Mouse (Mus musculus) heart, embryonic 11.5 days (tissue): ENCODE data around the gene Ccdc24. TPM values are rescaled to one million over a fixed set of nuclear protein-coding genes. Genes with fewer than 3 reads are reported as not detected.

Experiments
- ATAC-seq: fragments of 200-750 bp; cut with Nextera tagmentation; replicated peaks from 2 replicates; pipeline ENCODE4 v1.8.0; 2017; ENCODE audit warnings: moderate library complexity; ENCODE audit not compliant: insufficient number of reproducible peaks, low FRiP score, low TSS enrichment
- H3K27ac ChIP-seq: fragments of 300-500 bp; sonication (generic); 2 replicates; pipeline ENCODE4 v1.5.1; 2014; ENCODE audit warnings: mild to moderate bottlenecking, low read depth, low read length
- H3K27me3 ChIP-seq: fragments of 300-500 bp; sonication (generic); 2 replicates; pipeline ENCODE4 v1.6.1; 2014; ENCODE audit warnings: mild to moderate bottlenecking, low read length, mixed read lengths; ENCODE audit not compliant: control insufficient read depth, insufficient read depth
- H3K36me3 ChIP-seq: fragments of 300-500 bp; sonication (generic); 2 replicates; pipeline ENCODE4 v1.6.1; 2014; ENCODE audit warnings: mild to moderate bottlenecking, low read length, moderate library complexity, mixed read lengths; ENCODE audit not compliant: control insufficient read depth, insufficient read depth
- H3K4me1 ChIP-seq: fragments of 300-500 bp; sonication (generic); 2 replicates; pipeline ENCODE4 v1.6.1; 2014; ENCODE audit warnings: low read length; ENCODE audit not compliant: control insufficient read depth, insufficient read depth
- H3K4me2 ChIP-seq: fragments of 300-500 bp; sonication (generic); 2 replicates; pipeline ENCODE4 v1.6.1; 2014; ENCODE audit warnings: mild to moderate bottlenecking, moderate library complexity
- H3K4me3 ChIP-seq: fragments of 300-500 bp; sonication (generic); 2 replicates; pipeline ENCODE4 v1.5.1; 2014; ENCODE audit warnings: low read depth, low read length
- H3K9ac ChIP-seq: fragments of 300-500 bp; sonication (generic); 2 replicates; pipeline ENCODE4 v1.6.1; 2014; ENCODE audit warnings: mild to moderate bottlenecking, low read depth, low read length, moderate library complexity
- H3K9me3 ChIP-seq: fragments of 300-500 bp; sonication (generic); replicated peaks from 2 replicates; pipeline ENCODE4 v1.6.1; 2016; ENCODE audit warnings: low read length; ENCODE audit not compliant: control insufficient read depth
- WGBS: fragments of 180-500 bp; shearing (Covaris S2); extraction: QIAGEN DNeasy Blood & Tissue Kit; methylation state at CpG from one replicate; pipeline ENCODE4 v1.1.7; 2014; ENCODE audit not compliant: insufficient replicate concordance; 5-methylcytosine and 5-hydroxymethylcytosine counted together
- polyA plus RNA-seq: library from polyadenylated mRNA; unstranded; fragments of >200 nt; fragmentation: Nextera tagmentation; extraction: Ambion mirVana; gene quantifications from 2 replicates; pipeline ENCODE4 v1.2.1, GENCODE M21; 2014

The Ccdc24 gene
- polyA plus RNA-seq, 1 experiment from 2014 or later, result 0.56 TPM

DNA sequence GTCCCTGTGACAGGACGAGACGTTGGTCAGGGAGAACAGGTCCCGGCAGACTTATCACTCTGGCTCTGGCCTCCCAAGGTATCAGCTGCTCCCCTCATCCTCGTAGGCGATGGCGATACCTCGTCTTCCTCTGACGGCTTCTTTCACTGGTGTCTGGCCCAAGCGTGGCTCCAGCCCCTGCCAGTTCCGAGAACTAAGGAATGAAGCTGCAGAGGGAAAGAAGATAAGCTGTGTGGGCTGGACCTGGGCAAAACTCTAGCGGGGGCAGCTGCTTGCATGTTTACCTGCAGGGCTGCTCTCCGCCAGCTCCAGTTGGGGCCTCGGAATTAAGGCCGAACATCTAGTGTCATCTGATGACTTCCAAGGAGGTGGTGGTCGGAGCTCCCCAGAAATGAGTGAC lies 17.1 kb upstream of the Ccdc24 start:
- Histone ChIP-seq H3K36me3 (peaks cover 13% of the 10 kb centered on the region), H3K27me3 (no peaks in the 10 kb centered on the region), H3K4me2 (no peak overlapping the region), H3K9ac (no peak overlapping the region), H3K27ac (no peak overlapping the region), H3K4me1 (peaks cover 9% of the 10 kb centered on the region), H3K4me3 (no peak overlapping the region), H3K9me3 (no peaks in the 10 kb centered on the region)
- no peak for ATAC-seq
- WGBS, result 85% methylated on average over 15 of the region's 15 CpGs

- Histone ChIP-seq H3K36me3 (peaks cover 11% of the 10 kb centered on the region), H3K9ac (no peak overlapping the region), H3K4me1 (peaks cover 16% of the 10 kb centered on the region), H3K27ac (no peak overlapping the region), H3K4me2 (peak overlapping the region; percentile 76), H3K4me3 (0 out of 2 replicates have a peak overlapping the region, but pooled peaks have one; percentile 99), H3K9me3 (no peaks in the 10 kb centered on the region), H3K27me3 (no peaks in the 10 kb centered on the region)
- ATAC-seq, result no peak
- WGBS, result 65% methylated on average over 2 of the region's 2 CpGs
Observed at GRCm38 (mm10) chr4:117887920-117888319, 15.6 kb upstream of the Ccdc24 start.

- 0 out of 2 replicates have a peak within 1 kb of the TSS, but pooled peaks have one; percentile 18 for H3K27ac ChIP-seq
- WGBS, result under 1% methylated on average over 37 of the region's 37 CpGs
- peak; percentile 90 for ATAC-seq
Observed at GRCm38 (mm10) chr4:117887133-117887532, 14.8 kb upstream of the Ccdc24 start, which contains the start of gene Atp6v0b. TSS of gene Atp6v0b (minus strand) at chr4:117887333.

DNA sequence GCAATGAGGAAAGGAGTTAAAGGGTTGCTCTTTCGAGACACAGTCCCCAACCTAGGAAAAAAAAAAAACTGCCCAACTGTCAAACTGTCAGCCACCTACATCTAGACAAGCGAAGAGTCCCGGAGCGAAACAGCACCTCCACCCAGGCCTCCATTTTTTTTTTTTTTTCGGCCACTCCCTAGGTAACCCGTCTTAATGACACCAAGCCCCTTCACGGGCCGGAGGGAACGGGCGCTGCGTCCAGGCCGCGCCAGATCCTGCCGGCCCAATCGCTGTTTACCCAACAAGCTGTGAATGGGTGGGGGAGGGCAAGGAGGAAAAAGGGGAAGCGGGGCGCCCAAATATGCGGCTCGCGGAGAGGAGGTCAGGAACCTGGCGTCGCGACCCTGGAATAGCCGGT lies 14.3 kb upstream of the Ccdc24 start:
- H3K36me3 ChIP-seq, result peaks cover 11% of the 10 kb centered on the region
- H3K27me3 ChIP-seq, result no peaks in the 10 kb centered on the region
- 0 out of 2 replicates have a peak overlapping the region, but pooled peaks have one; percentile 18 for H3K27ac ChIP-seq
- WGBS, result 3% methylated on average over 24 of the region's 24 CpGs
- 0 out of 2 replicates have a peak, but pooled peaks have one; percentile 4 for ATAC-seq
- peak overlapping the region; percentile 99 for H3K4me3 ChIP-seq
- H3K9me3 ChIP-seq, result no peaks in the 10 kb centered on the region
- H3K9ac ChIP-seq, result peak overlapping the region; percentile 90
- peak overlapping the region; percentile 76 for H3K4me2 ChIP-seq
- H3K4me1 ChIP-seq, result peaks cover 16% of the 10 kb centered on the region

More at GRCm38 (mm10) chr4:117887133-117887532, 14.8 kb upstream of the Ccdc24 start, which contains the start of gene Atp6v0b:
- H3K4me3 ChIP-seq, result peak within 1 kb of the TSS; percentile 99
- peak within 1 kb of the TSS; percentile 90 for H3K9ac ChIP-seq
- H3K27me3 ChIP-seq, result no peaks in the 10 kb centered on the region
- peaks cover 11% of the 10 kb centered on the region for H3K36me3 ChIP-seq
- no peaks in the 10 kb centered on the region for H3K9me3 ChIP-seq
- peaks cover 16% of the 10 kb centered on the region for H3K4me1 ChIP-seq
- peak within 1 kb of the TSS; percentile 76 for H3K4me2 ChIP-seq

DNA sequence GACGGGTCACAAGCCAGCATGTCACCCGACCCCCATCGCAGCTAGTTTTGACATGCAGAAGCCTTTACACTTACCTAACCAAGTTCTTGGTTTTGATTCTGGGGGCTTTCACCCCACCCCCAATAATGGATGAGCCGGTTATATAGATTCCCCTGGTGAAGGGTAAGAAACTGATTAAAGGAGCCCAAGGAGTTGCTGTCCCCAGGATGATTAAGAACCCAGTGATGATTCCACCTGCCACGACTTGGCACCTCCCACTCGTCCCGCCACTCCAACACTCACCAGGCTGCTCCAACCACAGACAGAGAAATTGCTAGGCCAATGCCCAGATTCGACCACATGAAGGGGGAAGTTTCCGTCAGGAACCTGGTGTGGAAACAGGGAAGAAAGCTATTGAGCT lies 13.6 kb upstream of the Ccdc24 start:
- H3K36me3 ChIP-seq, result peaks cover 12% of the 10 kb centered on the region
- H3K27me3 ChIP-seq, result no peaks in the 10 kb centered on the region
- H3K9ac ChIP-seq, result 0 out of 2 replicates have a peak overlapping the region, but pooled peaks have one; percentile 90
- no peak for ATAC-seq
- H3K4me3 ChIP-seq, result peak overlapping the region; percentile 99
- no peaks in the 10 kb centered on the region for H3K9me3 ChIP-seq
- H3K4me1 ChIP-seq, result peaks cover 11% of the 10 kb centered on the region; the same call in 1 of the 2 replicates
- WGBS, result 73% methylated on average over 9 of the region's 9 CpGs
- peak overlapping the region; percentile 76 for H3K4me2 ChIP-seq
- no peak overlapping the region for H3K27ac ChIP-seq

DNA sequence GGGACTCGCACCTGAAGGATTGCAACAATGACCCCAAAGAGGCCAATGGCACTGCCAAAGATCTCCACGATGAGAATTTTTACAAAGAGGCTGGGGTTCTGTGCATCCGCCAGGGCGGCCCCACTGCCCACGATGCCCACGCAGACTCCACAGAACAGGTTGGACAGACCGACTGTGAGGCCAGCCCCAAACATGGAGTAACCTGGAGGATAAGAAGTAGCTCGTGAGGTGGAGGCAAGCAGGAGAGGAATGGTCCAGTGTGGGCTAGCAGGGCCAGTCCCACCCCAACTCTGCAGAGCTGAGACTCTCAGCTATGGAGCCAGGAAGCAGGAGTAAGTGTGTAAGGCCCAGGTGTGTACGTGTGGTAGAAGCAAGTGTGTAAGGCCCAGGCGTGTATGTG lies 12.7 kb upstream of the Ccdc24 start:
- WGBS, result 91% methylated on average over 10 of the region's 10 CpGs
- H3K27me3 ChIP-seq, result no peaks in the 10 kb centered on the region
- ATAC-seq, result no peak
- H3K27ac ChIP-seq, result no peak overlapping the region
- H3K9ac ChIP-seq, result no peak overlapping the region
- no peaks in the 10 kb centered on the region for H3K9me3 ChIP-seq
- peaks cover 15% of the 10 kb centered on the region for H3K36me3 ChIP-seq
- H3K4me3 ChIP-seq, result no peak overlapping the region
- H3K4me2 ChIP-seq, result no peak overlapping the region
- H3K4me1 ChIP-seq, result peaks cover 11% of the 10 kb centered on the region; the same call in 1 of the 2 replicates

DNA sequence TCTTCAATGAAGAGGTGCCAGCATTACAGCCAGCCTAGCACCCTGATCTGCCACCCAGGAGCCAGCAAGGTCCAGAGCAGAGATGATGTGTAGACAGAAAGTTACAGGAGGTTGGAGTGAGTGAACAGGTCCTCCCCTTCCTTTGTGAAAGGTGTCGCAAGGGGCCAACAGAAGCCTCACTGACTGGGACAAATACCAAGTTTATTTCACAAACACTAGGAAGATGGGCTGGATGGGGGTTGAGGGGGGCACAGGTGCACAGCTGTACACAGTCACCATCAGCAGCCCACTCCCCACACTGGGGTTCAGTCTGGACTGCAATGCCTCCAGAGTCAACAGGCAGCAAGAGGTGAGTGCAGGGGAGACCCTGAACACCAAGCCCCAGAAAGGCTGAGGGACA lies 11.8 kb upstream of the Ccdc24 start:
- H3K4me1 ChIP-seq, result peaks cover 11% of the 10 kb centered on the region; the same call in 1 of the 2 replicates
- 100% methylated on average over 1 of the region's 1 CpGs for WGBS
- peak overlapping the region; percentile 87; the same call in 1 of the 2 replicates for H3K4me3 ChIP-seq
- peaks cover 15% of the 10 kb centered on the region for H3K36me3 ChIP-seq
- no peak for ATAC-seq
- no peak overlapping the region for H3K27ac ChIP-seq
- peak overlapping the region; percentile 92 for H3K4me2 ChIP-seq
- no peaks in the 10 kb centered on the region for H3K9me3 ChIP-seq
- no peaks in the 10 kb centered on the region for H3K27me3 ChIP-seq
- no peak overlapping the region for H3K9ac ChIP-seq

GRCm38 (mm10) chr4:117882701-117883691 lies 10.6 kb upstream of the Ccdc24 start, which contains the start of gene B4galt2:
TSS of gene B4galt2 (minus strand) at chr4:117883487.
- Histone ChIP-seq H3K4me3 (peak within 1 kb of the TSS; percentile 87), H3K4me2 (peak within 1 kb of the TSS; percentile 92), H3K4me1 (peaks cover 11% of the 10 kb centered on the region; the same call in 1 of the 2 replicates), H3K9me3 (no peaks in the 10 kb centered on the region), H3K27ac (no peak within 1 kb of the TSS), H3K36me3 (peaks cover 16% of the 10 kb centered on the region), H3K27me3 (no peaks in the 10 kb centered on the region), H3K9ac (peak within 1 kb of the TSS; percentile 85)
- under 1% methylated on average over 64 of the region's 103 CpGs for WGBS
- peak; percentile 18; the same call in 1 of the 2 replicates for ATAC-seq
